Mouse (Mus musculus) kidney, postnatal 36 days (tissue): ENCODE data around the gene Mbnl1.

Experiments
- DNase-seq, 2 experiments: peaks; one replicate each; pipeline ENCODE4 v3.0.0; 2021 to 2022; ENCODE audit warnings: mixed read lengths in 2 of 2

Gene Mbnl1

GRCm38 (mm10) chr3:60570491-60571022, 97.9 kb downstream of the Mbnl1 start:
- DNase-seq = peak; percentile 82

DNA sequence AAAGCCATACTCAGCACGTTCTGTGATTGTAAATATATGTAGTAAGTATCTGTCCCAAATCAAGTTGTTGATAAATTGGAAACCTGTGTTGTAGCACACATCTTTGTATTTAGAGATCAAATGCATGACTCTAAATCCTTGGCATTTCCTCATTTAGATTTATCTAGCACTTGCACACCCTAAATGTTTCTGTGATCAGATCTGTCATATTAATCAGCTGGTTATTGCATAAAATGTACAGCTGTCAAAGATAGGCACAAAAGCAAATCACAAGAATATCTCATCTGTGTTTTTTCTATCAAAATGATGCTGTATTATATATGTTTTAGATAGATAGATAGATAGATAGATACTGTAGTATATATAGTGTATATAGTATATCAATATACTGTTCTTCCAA, 98.9 kb downstream of the Mbnl1 start:
- DNase-seq = no peak

- no peak for DNase-seq
Observed at GRCm38 (mm10) chr3:60574199-60574598, 101.6 kb downstream of the Mbnl1 start.

GRCm38 (mm10) chr3:60574849-60575524, 102.4 kb downstream of the Mbnl1 start:
- no peak for DNase-seq

DNA sequence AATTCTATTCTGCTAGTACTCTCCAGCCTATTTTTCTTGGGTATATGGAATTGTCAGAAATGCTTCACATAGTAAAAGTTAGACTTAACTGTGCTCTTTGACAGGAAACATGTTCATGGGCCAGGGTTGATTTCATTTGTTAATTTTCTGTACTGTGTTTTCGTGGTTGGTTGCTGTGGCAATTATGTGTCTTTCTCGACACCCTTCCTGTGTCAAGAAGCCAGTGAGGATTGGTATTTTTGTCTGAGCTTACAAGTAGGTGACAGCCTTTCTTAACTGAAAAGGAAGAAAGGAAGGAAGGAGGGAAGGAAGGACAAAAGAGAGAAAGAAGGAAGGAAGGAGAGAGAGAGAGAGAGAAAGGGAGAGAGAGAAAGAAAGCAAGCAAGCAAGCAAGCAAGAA, 103.3 kb downstream of the Mbnl1 start:
- DNase-seq = no peak

GRCm38 (mm10) chr3:60576366-60577046, 103.9 kb downstream of the Mbnl1 start:
- DNase-seq = peak; percentile 35 to 69

DNA sequence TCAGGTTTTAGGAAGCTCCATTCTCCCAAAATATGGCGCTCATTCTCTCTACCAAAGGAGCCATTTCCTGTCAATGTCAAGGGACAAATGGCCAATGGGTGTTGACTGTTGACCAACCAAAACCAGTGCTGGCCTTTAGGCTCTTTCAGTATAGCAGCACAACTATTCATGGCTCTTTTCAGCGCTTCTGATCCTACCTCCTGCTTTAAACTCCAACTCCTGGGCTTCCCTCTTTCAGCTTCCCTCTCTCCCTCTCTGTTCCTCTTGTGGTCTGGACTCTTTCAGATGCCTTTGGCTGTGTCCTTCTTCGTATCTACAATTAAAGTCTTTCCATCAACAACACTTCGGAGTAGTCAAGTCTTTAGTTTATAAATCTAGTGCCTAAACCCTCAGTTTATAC, 107.2 kb downstream of the Mbnl1 start:
- no peak for DNase-seq

DNA sequence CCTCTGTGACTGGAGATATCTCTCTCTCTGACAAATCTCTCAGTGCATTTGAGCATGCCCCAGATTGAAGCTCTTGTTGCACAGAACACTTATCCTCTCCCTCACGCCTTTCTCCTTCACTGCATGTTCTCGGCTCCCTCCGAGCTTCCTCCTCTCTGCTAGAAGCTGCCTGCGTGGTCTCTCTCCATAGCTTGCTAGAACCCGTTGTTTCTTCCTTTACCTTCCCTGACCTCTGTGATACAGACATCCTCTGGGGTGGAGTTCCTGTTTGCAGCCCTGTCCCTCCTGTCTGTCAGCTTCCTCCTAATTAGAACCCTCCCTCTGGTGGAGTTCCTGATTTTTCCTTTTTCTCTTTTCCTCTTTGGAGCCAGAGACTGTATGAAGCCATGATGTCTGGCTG, 108.1 kb downstream of the Mbnl1 start:
- peak in 1 of 2 experiments; percentile 35 for DNase-seq

DNA sequence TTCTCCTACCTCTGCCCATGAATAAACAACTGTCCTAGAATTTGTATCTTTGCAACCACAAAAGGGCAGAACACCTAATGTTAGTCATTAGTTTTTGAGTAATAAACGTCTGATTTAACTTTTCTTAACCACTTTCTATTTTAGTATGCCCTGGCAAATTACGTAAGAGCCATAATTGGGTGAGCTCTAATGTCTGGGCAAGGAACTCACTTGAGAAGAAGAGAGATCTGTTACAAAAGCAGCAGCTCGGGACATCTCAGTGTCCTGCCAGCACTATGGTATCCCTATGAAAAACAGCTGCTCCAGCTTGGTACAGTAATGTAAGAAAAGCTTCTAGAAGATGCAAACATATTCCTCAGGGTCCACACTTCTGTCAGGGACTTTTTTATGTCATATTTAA, 109.5 kb downstream of the Mbnl1 start:
- DNase-seq = no peak

DNA sequence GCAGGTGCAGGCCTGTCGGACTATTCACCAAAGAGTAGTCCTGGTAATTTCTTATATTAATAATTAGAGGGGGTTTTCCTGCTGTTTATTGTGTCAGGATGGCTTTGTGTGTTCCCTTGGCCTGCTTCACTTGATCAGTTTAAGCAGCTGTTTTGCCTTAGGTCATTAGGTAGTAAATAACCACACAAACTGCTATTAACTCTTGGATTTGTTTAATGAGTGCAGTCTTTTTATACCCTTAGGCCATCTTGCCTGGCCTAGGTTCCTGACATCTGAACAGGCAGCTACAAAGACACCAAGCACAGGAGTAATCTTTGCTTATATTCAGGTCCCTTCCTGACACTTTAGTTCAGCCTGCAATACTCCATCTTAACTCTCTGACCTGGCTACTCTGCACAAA, 110.0 kb downstream of the Mbnl1 start:
- no peak for DNase-seq

DNA sequence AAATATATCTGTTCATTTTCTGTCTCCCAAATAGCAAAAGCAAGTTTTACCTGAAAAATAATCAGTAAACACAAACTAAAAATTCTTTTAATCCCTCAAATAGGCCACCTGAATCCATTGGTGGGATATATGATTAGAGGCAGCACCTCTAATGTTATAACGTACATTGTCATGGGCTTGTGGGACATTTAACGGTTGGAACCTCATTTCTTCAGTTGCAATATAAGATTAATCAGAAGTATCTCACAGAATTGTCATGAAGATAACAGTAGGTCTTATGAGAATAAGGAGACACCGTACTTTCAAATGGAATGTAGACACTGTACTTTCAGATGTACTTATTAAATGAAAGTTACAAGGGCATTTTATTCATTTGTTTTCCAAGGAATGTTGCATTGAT, 112.1 kb downstream of the Mbnl1 start:
- DNase-seq = no peak

- DNase-seq = peak in 1 of 2 experiments; percentile 30
Observed at GRCm38 (mm10) chr3:60586046-60586445, 113.4 kb downstream of the Mbnl1 start.

DNA sequence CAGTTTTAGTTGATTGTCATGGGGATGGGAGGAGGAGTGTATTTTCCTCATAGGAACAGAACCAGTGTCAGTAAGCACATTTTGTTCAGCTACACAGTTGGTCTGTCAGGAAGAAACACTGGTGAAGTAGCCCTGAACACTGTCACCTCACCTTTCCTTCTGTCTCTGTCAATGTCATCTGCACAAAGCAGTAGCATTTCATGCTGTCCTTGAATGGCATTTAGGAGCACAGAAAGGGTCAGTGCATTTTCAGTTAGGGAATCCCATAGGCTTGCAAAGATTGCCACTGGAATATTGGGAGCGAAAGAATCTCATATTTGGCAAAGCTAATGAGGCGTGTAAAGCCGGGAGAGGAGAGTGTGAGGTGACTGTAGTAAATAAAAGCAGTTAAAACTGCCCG, 114.5 kb downstream of the Mbnl1 start:
- no peak for DNase-seq

DNA sequence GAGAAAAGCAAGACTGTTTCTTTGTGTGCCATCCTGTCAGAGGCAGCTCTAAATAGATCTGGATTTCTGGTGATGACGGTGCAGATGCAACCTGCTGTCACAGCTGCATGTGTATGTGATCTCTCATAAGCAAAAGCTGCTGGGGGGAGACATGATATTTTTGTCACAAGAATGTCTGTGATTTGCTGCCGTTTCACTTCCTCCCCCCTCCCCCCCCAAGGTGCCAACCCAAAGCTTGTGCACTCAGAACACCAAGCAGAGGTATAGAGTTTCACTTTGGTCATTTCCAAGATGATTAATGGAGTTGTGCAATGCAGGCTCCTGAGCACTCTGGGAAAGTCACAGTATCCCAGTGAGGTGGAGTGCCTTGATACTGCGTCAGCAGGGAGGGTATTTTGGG, 116.7 kb downstream of the Mbnl1 start:
- no peak for DNase-seq

GRCm38 (mm10) chr3:60595606-60596005, 123.0 kb downstream of the Mbnl1 start:
- DNase-seq = no peak

GRCm38 (mm10) chr3:60596985-60597384, 124.4 kb downstream of the Mbnl1 start:
- DNase-seq = no peak

GRCm38 (mm10) chr3:60601686-60602085, 129.1 kb downstream of the Mbnl1 start:
- peak; percentile 75 to 92 for DNase-seq

- DNase-seq = no peak
Observed at GRCm38 (mm10) chr3:60602923-60603549, 130.4 kb downstream of the Mbnl1 start.

GRCm38 (mm10) chr3:60603637-60604036, 131.0 kb downstream of the Mbnl1 start:
- no peak for DNase-seq

DNA sequence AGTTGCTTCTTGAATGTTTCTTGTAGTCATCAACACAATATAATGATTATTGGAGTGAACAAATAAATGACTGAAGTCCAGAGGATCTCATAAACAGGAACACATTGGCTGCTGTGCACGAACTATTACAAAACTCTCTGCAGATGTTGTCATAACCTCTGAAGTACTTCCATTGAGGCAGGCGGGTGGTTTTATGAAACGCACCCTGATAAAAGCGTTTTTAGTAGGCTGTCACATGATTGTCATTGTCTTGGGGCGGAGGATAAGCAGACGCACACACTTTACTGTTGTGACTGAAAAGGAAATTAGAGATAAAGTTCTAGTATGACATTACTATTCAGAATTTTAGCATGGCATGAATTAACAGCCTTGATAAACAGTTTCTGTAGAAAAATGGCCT, 131.6 kb downstream of the Mbnl1 start:
- no peak for DNase-seq

- peak; percentile 35 to 45 for DNase-seq
Observed at GRCm38 (mm10) chr3:60608952-60609403, 136.3 kb downstream of the Mbnl1 start.

DNA sequence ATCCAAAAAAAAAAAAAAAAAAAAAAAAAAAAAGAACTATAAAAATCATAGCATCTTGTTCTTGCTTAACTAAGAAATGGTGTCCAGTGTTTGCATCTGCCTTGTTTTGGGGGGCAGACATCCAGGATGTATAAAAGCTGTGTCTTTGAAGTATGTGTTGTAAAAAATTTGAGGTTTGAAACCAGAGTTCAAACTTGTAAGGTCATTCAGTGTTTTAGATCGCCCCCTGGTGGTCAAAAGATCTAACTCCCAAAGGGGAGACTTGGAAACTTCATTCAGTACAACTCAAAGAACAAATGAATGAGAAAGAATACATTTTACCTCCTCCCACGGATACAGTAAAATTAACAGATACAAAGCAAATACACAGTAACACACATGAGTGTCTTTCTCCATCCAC, 139.2 kb downstream of the Mbnl1 start:
- peak; percentile 54 to 73 for DNase-seq

GRCm38 (mm10) chr3:60613121-60613520, 140.5 kb downstream of the Mbnl1 start:
- DNase-seq = no peak

DNA sequence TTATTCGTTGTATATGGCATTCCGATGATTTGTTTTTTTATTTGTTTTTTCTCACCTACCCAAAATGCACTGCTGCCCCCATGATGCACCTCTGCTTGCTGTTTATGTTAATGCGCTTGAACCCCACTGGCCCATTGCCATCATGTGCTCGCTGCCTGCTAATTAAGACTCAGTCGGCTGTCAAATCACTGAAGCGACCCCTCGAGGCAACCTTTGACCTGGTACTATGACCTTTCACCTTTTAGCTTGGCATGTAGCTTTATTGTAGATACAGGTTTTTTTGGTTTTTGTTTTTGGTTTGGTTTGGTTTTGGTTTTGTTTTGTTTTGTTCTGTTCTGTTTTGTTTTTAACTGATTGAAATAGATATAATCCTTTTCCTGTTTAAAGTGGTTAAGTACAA, 141.9 kb downstream of the Mbnl1 start:
- DNase-seq = peak; percentile 30 to 51
